Mouse (Mus musculus) forebrain, embryonic 11.5 days (tissue): ENCODE results near the gene Nfe2l2. TPM values are rescaled to one million over a fixed set of nuclear protein-coding genes. Genes with fewer than 3 reads are reported as not detected.

Source experiments
- ATAC-seq: fragments of 200-750 bp; cut with Nextera tagmentation; replicated peaks from 2 replicates; pipeline ENCODE4 v1.8.0; 2017; ENCODE audit warnings: moderate TSS enrichment; ENCODE audit not compliant: low FRiP score
- DNase-seq: peaks from one replicate; pipeline ENCODE4 v3.0.0-alpha.2; 2017; ENCODE audit warnings: low spot score
- H3K27ac ChIP-seq: fragments of 300-500 bp; sonication (generic); 2 replicates; pipeline ENCODE4 v1.5.1; 2014; ENCODE audit warnings: low read depth, low read length
- H3K27me3 ChIP-seq: fragments of 300-500 bp; sonication (generic); 2 replicates; pipeline ENCODE4 v1.6.1; 2014; ENCODE audit warnings: mild to moderate bottlenecking, low read length, mixed read lengths; ENCODE audit not compliant: control insufficient read depth, insufficient read depth
- H3K36me3 ChIP-seq: fragments of 300-500 bp; sonication (generic); 2 replicates; pipeline ENCODE4 v1.6.1; 2014; ENCODE audit warnings: mild to moderate bottlenecking, low read length, moderate library complexity, mixed read lengths; ENCODE audit not compliant: control insufficient read depth, insufficient read depth
- H3K4me1 ChIP-seq: fragments of 300-500 bp; sonication (generic); replicated peaks from 2 replicates; pipeline ENCODE4 v1.6.1; 2014; ENCODE audit warnings: low read length, mixed read lengths; ENCODE audit not compliant: control insufficient read depth, insufficient read depth
- H3K4me2 ChIP-seq: fragments of 300-500 bp; sonication (generic); 2 replicates; pipeline ENCODE4 v1.6.1; 2014; ENCODE audit warnings: low read depth, mild to moderate bottlenecking, low read length, moderate library complexity, mixed read lengths; ENCODE audit not compliant: severe bottlenecking
- H3K4me3 ChIP-seq: fragments of 300-500 bp; sonication (generic); 2 replicates; pipeline ENCODE4 v1.5.1; 2014; ENCODE audit warnings: low read depth, low read length
- H3K9ac ChIP-seq: fragments of 300-500 bp; sonication (generic); 2 replicates; pipeline ENCODE4 v1.6.1; 2014; ENCODE audit warnings: low read length
- H3K9me3 ChIP-seq: fragments of 300-500 bp; sonication (generic); 2 replicates; pipeline ENCODE4 v1.6.1; 2016; ENCODE audit warnings: low read length, mixed read lengths; ENCODE audit not compliant: control insufficient read depth
- WGBS: fragments of 180-500 bp; shearing (Covaris S2); extraction: QIAGEN DNeasy Blood & Tissue Kit; methylation state at CpG from one replicate; pipeline ENCODE4 v1.1.7; 2014; 5-methylcytosine and 5-hydroxymethylcytosine counted together
- polyA plus RNA-seq: library from polyadenylated mRNA; unstranded; fragments of >200 nt; fragmentation: Nextera tagmentation; extraction: Ambion mirVana; gene quantifications from 2 replicates; pipeline ENCODE4 v1.2.1, GENCODE M21; 2014

The Nfe2l2 gene
- polyA plus RNA-seq, 1 experiment from 2014 or later, result 26.8 TPM

DNA sequence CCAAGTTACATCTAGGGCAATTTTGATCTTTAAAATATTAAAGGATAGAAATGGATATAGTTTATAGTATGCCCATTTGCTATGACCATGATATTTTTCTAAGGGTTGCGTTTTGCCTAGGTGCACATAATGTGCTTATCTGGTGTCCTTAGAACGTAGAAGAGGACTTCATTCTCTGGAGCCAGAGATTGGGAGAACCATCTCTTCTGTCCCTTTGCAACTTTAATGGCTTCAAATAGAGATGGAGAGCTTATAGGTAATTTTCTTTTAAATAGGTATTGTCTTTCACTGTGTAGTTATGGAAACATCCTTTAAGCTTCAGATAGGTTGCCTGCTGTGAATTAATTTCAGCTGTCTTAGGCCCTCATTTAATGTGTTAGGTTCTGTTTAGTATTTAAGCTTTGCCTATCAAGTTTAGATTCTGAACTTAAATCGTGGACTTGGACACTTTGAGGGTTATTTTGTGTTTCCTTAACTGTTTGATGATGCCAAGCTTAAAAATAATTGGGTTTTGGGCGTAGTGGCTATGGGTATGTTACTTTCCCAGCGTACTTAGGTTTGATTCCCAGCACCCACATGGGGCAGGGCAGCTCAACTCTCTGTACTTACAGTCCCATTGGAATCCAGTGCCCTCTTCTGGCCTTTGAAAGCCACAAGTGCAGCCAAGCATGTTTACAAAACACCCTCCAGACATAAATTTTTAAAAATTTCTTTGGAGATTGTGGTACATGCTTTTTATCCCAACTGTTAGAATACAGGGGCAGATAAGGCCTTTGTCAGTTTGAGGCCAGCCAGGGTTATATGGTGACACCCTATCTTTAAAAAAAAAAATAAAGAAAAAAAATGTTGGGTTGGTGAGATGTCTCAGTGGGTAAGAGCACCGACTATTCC, 33.8 kb downstream of the Nfe2l2 start:
- H3K4me1 ChIP-seq, result no peaks in the 10 kb centered on the region
- H3K4me3 ChIP-seq, result no peak overlapping the region
- no peak for ATAC-seq
- 83% methylated on average over 6 of the region's 6 CpGs for WGBS
- H3K27ac ChIP-seq, result no peak overlapping the region
- H3K36me3 ChIP-seq, result no peaks in the 10 kb centered on the region
- no peaks in the 10 kb centered on the region for H3K27me3 ChIP-seq
- no peak overlapping the region for H3K4me2 ChIP-seq
- DNase-seq, result no peak
- no peaks in the 10 kb centered on the region for H3K9me3 ChIP-seq
- no peak overlapping the region for H3K9ac ChIP-seq

DNA sequence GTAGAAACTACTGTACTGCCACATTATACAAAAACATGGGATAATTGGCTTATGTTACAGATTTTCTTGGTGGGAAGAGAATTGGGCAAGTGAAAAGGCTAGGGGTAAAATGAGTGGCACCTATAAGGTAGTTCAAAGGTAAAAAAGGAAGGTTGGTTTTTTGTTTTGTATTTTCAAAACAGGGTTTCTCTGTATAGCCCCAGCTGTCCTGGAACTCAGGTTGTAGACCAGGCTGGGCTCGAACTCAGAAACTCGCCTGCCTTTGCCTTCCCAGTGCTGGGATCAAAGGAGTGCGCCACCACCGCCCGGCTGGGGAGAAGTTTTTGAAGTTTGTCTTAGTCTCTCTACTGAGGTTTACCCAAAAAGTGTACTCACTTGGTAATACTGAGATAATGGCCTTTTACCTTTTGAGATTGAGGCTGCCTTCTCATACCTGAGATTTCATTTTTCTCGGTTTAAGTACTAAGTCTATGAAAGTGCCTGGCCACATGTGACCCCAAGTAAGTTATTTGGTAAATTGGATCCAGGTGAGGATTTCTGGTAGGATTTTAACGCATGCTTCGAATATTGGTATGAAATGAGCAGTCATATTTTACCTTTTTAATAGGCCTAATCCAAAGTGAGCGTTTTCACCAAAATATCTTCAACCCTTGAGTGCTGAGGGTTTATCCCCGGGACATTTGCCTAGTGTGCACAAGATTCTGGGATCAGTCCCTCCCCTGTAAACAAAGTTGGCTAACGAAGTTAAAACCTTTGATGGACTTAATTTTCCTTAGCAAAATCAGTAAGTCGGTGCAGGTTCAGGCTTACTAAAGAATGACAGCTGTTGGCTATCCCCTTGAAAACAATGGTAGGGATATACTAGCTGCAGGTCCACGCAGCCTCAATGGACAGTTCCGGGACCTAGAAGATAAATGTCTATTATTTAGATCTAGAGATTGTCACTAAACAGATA, 34.7 kb downstream of the Nfe2l2 start:
- Histone ChIP-seq H3K4me3 (no peak overlapping the region), H3K4me2 (no peak overlapping the region), H3K36me3 (peaks cover 2% of the 10 kb centered on the region; the same call in 1 of the 2 replicates), H3K9me3 (no peaks in the 10 kb centered on the region), H3K9ac (no peak overlapping the region), H3K27me3 (no peaks in the 10 kb centered on the region), H3K4me1 (no peaks in the 10 kb centered on the region), H3K27ac (no peak overlapping the region)
- ATAC-seq (no peak), DNase-seq (peak; percentile 69)
- 40% methylated on average over 14 of the region's 14 CpGs for WGBS

GRCm38 (mm10) chr2:75661106-75661505, 43.3 kb downstream of the Nfe2l2 start:
- Histone ChIP-seq H3K36me3 (peaks cover 4% of the 10 kb centered on the region; the same call in 1 of the 2 replicates), H3K27ac (no peak overlapping the region), H3K9me3 (no peaks in the 10 kb centered on the region), H3K4me2 (peak overlapping the region; percentile 85), H3K27me3 (no peaks in the 10 kb centered on the region), H3K9ac (no peak overlapping the region; the same call in 1 of the 2 replicates), H3K4me1 (peaks cover 2% of the 10 kb centered on the region; the same call in 1 of the 2 replicates), H3K4me3 (peak overlapping the region; percentile 71)
- ATAC-seq (no peak), DNase-seq (no peak)
- WGBS, result 50% methylated on average over 2 of the region's 2 CpGs

GRCm38 (mm10) chr2:75660255-75660948, 44.0 kb downstream of the Nfe2l2 start:
- no peaks in the 10 kb centered on the region for H3K27me3 ChIP-seq
- H3K9me3 ChIP-seq, result no peaks in the 10 kb centered on the region
- peak overlapping the region; percentile 88 for H3K9ac ChIP-seq
- ATAC-seq (no peak), DNase-seq (no peak)
- peak overlapping the region; percentile 85 for H3K4me2 ChIP-seq
- WGBS, result 5% methylated on average over 15 of the region's 15 CpGs
- peaks cover 2% of the 10 kb centered on the region; the same call in 1 of the 2 replicates for H3K4me1 ChIP-seq
- H3K36me3 ChIP-seq, result peaks cover 4% of the 10 kb centered on the region; the same call in 1 of the 2 replicates
- H3K4me3 ChIP-seq, result peak overlapping the region; percentile 71
- H3K27ac ChIP-seq, result peak overlapping the region; percentile 83; the same call in 1 of the 2 replicates

DNA sequence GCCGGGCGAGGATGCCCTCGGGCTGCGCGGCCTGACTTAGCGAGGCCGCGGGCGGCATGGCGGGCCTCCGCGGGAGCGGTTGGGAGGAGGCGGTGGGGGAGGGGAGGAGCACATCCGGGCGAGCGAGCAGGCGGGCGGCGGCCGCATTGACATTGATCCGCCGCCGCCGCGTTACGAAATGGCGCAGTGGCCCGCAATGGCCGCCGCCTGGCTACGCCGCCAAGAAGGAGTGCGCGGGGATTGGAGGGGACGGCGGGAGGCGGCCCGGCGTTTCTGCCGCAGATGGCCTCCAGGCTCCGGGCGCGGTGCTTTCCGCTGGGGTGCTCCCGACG, 44.8 kb downstream of the Nfe2l2 start:
- peak; percentile 68 for ATAC-seq
- DNase-seq, result peak; percentile 95
- WGBS, result under 1% methylated on average over 43 of the region's 47 CpGs

GRCm38 (mm10) chr2:75658727-75659628, 45.5 kb downstream of the Nfe2l2 start, which contains the start of gene Hnrnpa3:
TSS of gene Hnrnpa3 (plus strand) at chr2:75659261.
- under 1% methylated on average over 82 of the region's 102 CpGs for WGBS

More for the DNA sequence above, 44.8 kb downstream of the Nfe2l2 start:
- Histone ChIP-seq H3K9ac (peak overlapping the region; percentile 88), H3K27ac (peak overlapping the region; percentile 83), H3K27me3 (no peaks in the 10 kb centered on the region), H3K9me3 (no peaks in the 10 kb centered on the region), H3K36me3 (peaks cover under 1% of the 10 kb centered on the region; the same call in 1 of the 2 replicates), H3K4me1 (peaks cover 2% of the 10 kb centered on the region; the same call in 1 of the 2 replicates), H3K4me2 (peak overlapping the region; percentile 85; the same call in 1 of the 2 replicates), H3K4me3 (peak overlapping the region; percentile 71)

DNA sequence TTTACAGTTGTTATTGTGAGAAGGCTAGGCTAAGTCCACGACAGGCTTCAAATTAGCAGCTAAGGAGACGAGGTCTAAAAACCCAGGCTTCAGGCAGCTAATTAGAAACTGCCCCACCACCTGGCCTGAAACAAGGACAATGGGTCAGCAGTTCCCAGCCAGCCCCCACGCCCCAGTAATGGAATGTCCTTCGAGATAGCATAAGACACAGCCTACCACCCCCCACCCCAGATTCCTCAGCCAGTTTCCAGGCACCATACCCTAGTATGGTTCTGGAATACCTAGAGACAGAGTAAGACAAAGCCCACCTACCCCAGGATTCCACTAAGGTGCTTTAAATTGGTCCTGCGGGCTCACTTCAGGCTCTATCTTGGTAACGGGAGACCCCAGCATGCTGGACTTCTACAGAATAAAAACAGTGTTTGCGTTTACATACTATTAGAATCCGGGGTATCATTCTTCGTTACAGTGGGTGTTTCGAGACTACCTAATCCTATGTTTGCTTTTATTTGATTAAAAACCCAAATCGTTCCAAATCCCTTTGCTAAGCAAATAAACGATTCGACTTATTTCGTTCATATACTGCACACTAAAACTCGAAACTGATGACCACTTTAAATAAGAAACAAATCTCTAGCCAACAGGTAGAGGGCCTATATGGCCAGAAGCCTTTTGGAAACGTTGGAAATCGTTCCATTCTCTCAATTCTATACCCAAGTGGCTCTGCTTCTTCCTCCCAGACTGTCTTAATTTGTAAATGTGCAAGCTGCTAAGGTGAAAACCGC, 46.3 kb downstream of the Nfe2l2 start:
- H3K9me3 ChIP-seq, result no peaks in the 10 kb centered on the region
- H3K36me3 ChIP-seq, result no peaks in the 10 kb centered on the region; the same call in 1 of the 2 replicates
- no peaks in the 10 kb centered on the region for H3K27me3 ChIP-seq
- ATAC-seq (peak; percentile 32), DNase-seq (peak; percentile 79)
- peaks cover 2% of the 10 kb centered on the region; the same call in 1 of the 2 replicates for H3K4me1 ChIP-seq
- peak overlapping the region; percentile 71 for H3K4me3 ChIP-seq
- peak overlapping the region; percentile 79 for H3K9ac ChIP-seq
- peak overlapping the region; percentile 95 for H3K27ac ChIP-seq
- WGBS, result 1% methylated on average over 18 of the region's 18 CpGs
- H3K4me2 ChIP-seq, result peak overlapping the region; percentile 57

More at GRCm38 (mm10) chr2:75658727-75659628, 45.5 kb downstream of the Nfe2l2 start, which contains the start of gene Hnrnpa3:
- H3K36me3 ChIP-seq, result no peaks in the 10 kb centered on the region; the same call in 1 of the 2 replicates
- peak; percentile 95 for ATAC-seq
- H3K9me3 ChIP-seq, result no peaks in the 10 kb centered on the region
- peak within 1 kb of the TSS; percentile 95 for H3K27ac ChIP-seq
- peak within 1 kb of the TSS; percentile 88 for H3K9ac ChIP-seq
- peaks cover 2% of the 10 kb centered on the region; the same call in 1 of the 2 replicates for H3K4me1 ChIP-seq
- H3K27me3 ChIP-seq, result no peaks in the 10 kb centered on the region
- peak within 1 kb of the TSS; percentile 85 for H3K4me2 ChIP-seq
- DNase-seq, result peak; percentile 99
- H3K4me3 ChIP-seq, result peak within 1 kb of the TSS; percentile 71
